Mouse (Mus musculus): ENCODE results near the gene Ifi203.

- TF ChIP-seq MAFK (IDR thresholded peaks at IDR 0.05; ENCODE audit: insufficient read depth, low read depth, low read length) (no peak), ZC3H11A (IDR thresholded peaks at IDR 0.05; ENCODE audit: borderline replicate concordance, low read depth, low read length) (no peak), CHD2 (IDR thresholded peaks at IDR 0.05; ENCODE audit: low read depth, low read length) (no peak)
Observed at GRCm38 (mm10) chr1:173973111-173973510, 30.6 kb upstream of the Ifi203 start.
